ENCODE assay signal across 28 mouse cellular contexts in genomic region chr15:62646476-62647168, GRCm38 (mm10).
DNase-seq lines count a peak whose midpoint lies in the region; ATAC-seq and TF ChIP-seq lines count a peak whose summit lies in the region.
"Had no signal": no experiment of that assay in that cellular context is flagged by ENCODE, and none has a peak within 500 bp of the region (broad histone marks: within the 10 kb centered on the region; RNA-seq: fewer than 3 reads in every experiment).

No protein-coding gene starts in this region.

- no peaks in the 10 kb centered on the region for H3K4me1 ChIP-seq in liver, embryonic 12.5 days
- H3K4me1 ChIP-seq in intestine, embryonic 16.5 days (ENCODE audit: control insufficient read depth, insufficient read depth, low read length), result no peaks in the 10 kb centered on the region
- 0 out of 2 replicates have a peak, but pooled peaks cover 3% of the 10 kb centered on the region for H3K4me1 ChIP-seq in liver, postnatal 0 days (ENCODE audit: insufficient read depth)
- H3K4me1 ChIP-seq in midbrain, embryonic 13.5 days (replicated peaks), result no peaks in the 10 kb centered on the region
- H3K4me1 ChIP-seq: forebrain, embryonic 12.5 days; heart, embryonic 10.5 days; heart, embryonic 15.5 days; hindbrain, embryonic 12.5 days; limb, embryonic 12.5 days; liver, embryonic 15.5 days; neural tube, embryonic 12.5 days had no signal

- no peak overlapping the region for H3K27ac ChIP-seq in liver, embryonic 12.5 days
- no peak overlapping the region; the same call in 1 of the 2 replicates for H3K27ac ChIP-seq in intestine, embryonic 16.5 days (ENCODE audit: low read length)
- no peak overlapping the region for H3K27ac ChIP-seq in liver, postnatal 0 days (ENCODE audit: low read depth)
- H3K27ac ChIP-seq in midbrain, embryonic 13.5 days, result no peak overlapping the region
- H3K27ac ChIP-seq: forebrain, embryonic 12.5 days; heart, embryonic 10.5 days; heart, embryonic 15.5 days; hindbrain, embryonic 12.5 days; kidney, postnatal 0 days; left cerebral cortex, adult 2 months; limb, embryonic 12.5 days; liver, embryonic 15.5 days; neural tube, embryonic 12.5 days had no signal

- H3K9me3 ChIP-seq in liver, embryonic 12.5 days (replicated peaks), result no peaks in the 10 kb centered on the region
- H3K9me3 ChIP-seq in intestine, embryonic 16.5 days (ENCODE audit: control insufficient read depth, low read length), result no peaks in the 10 kb centered on the region
- no peaks in the 10 kb centered on the region for H3K9me3 ChIP-seq in liver, postnatal 0 days (ENCODE audit: low read length)
- H3K9me3 ChIP-seq in midbrain, embryonic 13.5 days, result no peaks in the 10 kb centered on the region
- H3K9me3 ChIP-seq: forebrain, embryonic 12.5 days; heart, embryonic 10.5 days; heart, embryonic 15.5 days; hindbrain, embryonic 12.5 days; limb, embryonic 12.5 days; liver, embryonic 15.5 days; neural tube, embryonic 12.5 days had no signal

- no peak for TF ChIP-seq CTCF in liver, postnatal 0 days (IDR thresholded peaks at IDR 0.05; ENCODE audit: low read depth)

- DNase-seq in adrenal gland, adult 2 months, result peak; percentile 27
- no peak for DNase-seq in adrenal gland, adult 8-10 months
- DNase-seq in liver, result peak; percentile 19
- DNase-seq in liver, postnatal 0 days, result peak; percentile 21
- DNase-seq in thymus, postnatal 36 days, result no peak
- DNase-seq: cerebellum, adult 11-12 months; cerebellum, postnatal 14 days; gastrocnemius, postnatal 14 days; heart, adult 11 months; heart, postnatal 36 days; kidney, adult 18-20 months; lung, postnatal 36 days; thymus, postnatal 14 days had no signal

- H3K4me2 ChIP-seq in liver, embryonic 12.5 days, result no peak overlapping the region
- no peak overlapping the region for H3K4me2 ChIP-seq in intestine, embryonic 16.5 days (ENCODE audit: low read depth, low read length)
- no peak overlapping the region for H3K4me2 ChIP-seq in liver, postnatal 0 days (ENCODE audit: low read depth, low read length)
- no peak overlapping the region for H3K4me2 ChIP-seq in midbrain, embryonic 13.5 days (replicated peaks)
- H3K4me2 ChIP-seq: forebrain, embryonic 12.5 days; heart, embryonic 15.5 days; hindbrain, embryonic 12.5 days; limb, embryonic 12.5 days; liver, embryonic 15.5 days; midbrain, embryonic 11.5 days; neural tube, embryonic 12.5 days had no signal

- WGBS in liver, embryonic 12.5 days (ENCODE audit: insufficient replicate concordance), result 63% methylated on average over 6 of the region's 6 CpGs
- WGBS in intestine, embryonic 16.5 days, result 45% methylated on average over 6 of the region's 6 CpGs
- WGBS in liver, postnatal 0 days (ENCODE audit: insufficient replicate concordance), result 64% methylated on average over 6 of the region's 6 CpGs
- WGBS in midbrain, embryonic 13.5 days, result 59% methylated on average over 6 of the region's 6 CpGs

- no peak for ATAC-seq in liver, embryonic 12.5 days
- peak; percentile 93 for ATAC-seq in intestine, embryonic 16.5 days
- ATAC-seq in liver, postnatal 0 days, result peak; percentile 44; the same call in 1 of the 2 replicates
- ATAC-seq in midbrain, embryonic 13.5 days, result no peak

- H3K4me3 ChIP-seq in liver, embryonic 12.5 days, result no peak overlapping the region
- no peak overlapping the region for H3K4me3 ChIP-seq in intestine, embryonic 16.5 days (ENCODE audit: low read length)
- no peak overlapping the region for H3K4me3 ChIP-seq in liver, postnatal 0 days (ENCODE audit: low read depth, low read length)
- H3K4me3 ChIP-seq in midbrain, embryonic 13.5 days (replicated peaks), result no peak overlapping the region
- H3K4me3 ChIP-seq: forebrain, embryonic 12.5 days; heart, embryonic 10.5 days; heart, embryonic 15.5 days; hindbrain, embryonic 12.5 days; left cerebral cortex, adult 2 months; limb, embryonic 12.5 days; liver, embryonic 15.5 days; myocyte; neural tube, embryonic 12.5 days had no signal

- H3K9ac ChIP-seq in liver, embryonic 12.5 days, result no peak overlapping the region
- no peak overlapping the region for H3K9ac ChIP-seq in intestine, embryonic 16.5 days (ENCODE audit: low read depth, low read length)
- no peak overlapping the region for H3K9ac ChIP-seq in liver, postnatal 0 days (replicated peaks)
- no peak overlapping the region for H3K9ac ChIP-seq in midbrain, embryonic 13.5 days (replicated peaks)
- H3K9ac ChIP-seq: forebrain, embryonic 12.5 days; heart, embryonic 15.5 days; hindbrain, embryonic 12.5 days; limb, embryonic 12.5 days; liver, embryonic 15.5 days; neural tube, embryonic 12.5 days had no signal

- no peaks in the 10 kb centered on the region for H3K27me3 ChIP-seq in liver, embryonic 12.5 days (replicated peaks)
- no peaks in the 10 kb centered on the region for H3K27me3 ChIP-seq in intestine, embryonic 16.5 days (replicated peaks; ENCODE audit: control insufficient read depth, insufficient read depth, low read length)
- H3K27me3 ChIP-seq in liver, postnatal 0 days (ENCODE audit: insufficient read depth, low read length), result no peaks in the 10 kb centered on the region
- H3K27me3 ChIP-seq in midbrain, embryonic 13.5 days, result no peaks in the 10 kb centered on the region
- H3K27me3 ChIP-seq: CH12.LX; forebrain, embryonic 12.5 days; heart, embryonic 15.5 days; hindbrain, embryonic 12.5 days; limb, embryonic 12.5 days; liver, embryonic 15.5 days; neural tube, embryonic 12.5 days had no signal

- TF ChIP-seq EP300 in liver, postnatal 0 days (IDR thresholded peaks at IDR 0.05; ENCODE audit: low read depth), result no peak

- H3K36me3 ChIP-seq in liver, embryonic 12.5 days, result no peaks in the 10 kb centered on the region
- H3K36me3 ChIP-seq in intestine, embryonic 16.5 days (ENCODE audit: control insufficient read depth, insufficient read depth, low read length), result no peaks in the 10 kb centered on the region
- H3K36me3 ChIP-seq in liver, postnatal 0 days (replicated peaks; ENCODE audit: insufficient read depth, low read length), result no peaks in the 10 kb centered on the region
- H3K36me3 ChIP-seq in midbrain, embryonic 13.5 days, result no peaks in the 10 kb centered on the region
- H3K36me3 ChIP-seq: forebrain, embryonic 12.5 days; heart, embryonic 10.5 days; heart, embryonic 15.5 days; hindbrain, embryonic 12.5 days; limb, embryonic 12.5 days; liver, embryonic 15.5 days; neural tube, embryonic 12.5 days had no signal

Comparison
In these comparisons a context has a peak if more than half of its experiments do, and no peak if none do; other contexts are left out.
1. DNase-seq: peak in adrenal gland, adult 2 months (single experiment), liver (single experiment) and liver, postnatal 0 days (single experiment); none in adrenal gland, adult 8-10 months (single experiment) and thymus, postnatal 36 days (0 of 2).
2. ATAC-seq: peak in intestine, embryonic 16.5 days (single experiment) and liver, postnatal 0 days (single experiment); none in liver, embryonic 12.5 days (single experiment) and midbrain, embryonic 13.5 days (single experiment).